ENCODE assay signal across 9 mouse cellular contexts in the genomic region with DNA sequence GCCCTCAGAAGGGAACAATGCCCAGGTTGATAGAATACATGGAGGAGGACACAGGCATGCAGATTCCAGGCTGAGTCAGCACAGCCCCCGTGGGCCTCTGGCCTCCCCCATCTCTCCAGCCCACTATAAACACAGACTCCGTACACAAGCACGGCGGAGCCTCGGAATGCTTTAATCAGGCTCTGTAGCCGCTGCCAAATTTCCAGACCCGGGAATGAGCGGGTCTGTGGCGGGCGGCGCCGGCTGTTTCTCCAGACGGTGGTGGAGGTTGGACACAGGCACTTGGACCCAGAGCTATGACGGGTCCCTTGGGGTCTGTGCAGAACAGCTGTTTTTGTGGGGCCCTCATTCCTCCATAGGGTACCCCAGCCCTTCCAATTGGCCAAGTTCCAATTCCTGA. TPM values are rescaled to one million over a fixed set of nuclear protein-coding genes. Genes with fewer than 3 reads are reported as not detected.
A peak's percentile ranks its signal among the peaks of the same experiment; 100 is the strongest.
DNase-seq lines count a peak whose midpoint lies in the region; ATAC-seq and TF ChIP-seq lines count a peak whose summit lies in the region.
"Had no signal": no experiment of that assay in that cellular context is flagged by ENCODE, and none has a peak within 500 bp of the region (broad histone marks: within the 10 kb centered on the region; RNA-seq: fewer than 3 reads in every experiment).

No protein-coding gene starts in this region.

- 82% methylated on average over 14 of the region's 14 CpGs for WGBS in forebrain, embryonic 12.5 days
- 87% methylated on average over 14 of the region's 14 CpGs for WGBS in forebrain, embryonic 10.5 days
- 55% methylated on average over 14 of the region's 14 CpGs for WGBS in midbrain, embryonic 16.5 days

- no peaks in the 10 kb centered on the region for H3K27me3 ChIP-seq in forebrain, embryonic 12.5 days
- H3K27me3 ChIP-seq in forebrain, embryonic 10.5 days (ENCODE audit: poor library complexity, severe bottlenecking) = no peaks in the 10 kb centered on the region
- no peaks in the 10 kb centered on the region for H3K27me3 ChIP-seq in midbrain, embryonic 16.5 days (ENCODE audit: control insufficient read depth, insufficient read depth, low read depth, low read length)
- H3K27me3 ChIP-seq: liver, embryonic 13.5 days had no signal

- no peak for TF ChIP-seq CTCF in layer of hippocampus, adult 2 months (conservative IDR thresholded peaks at IDR 0.05)

- H3K4me3 ChIP-seq in forebrain, embryonic 12.5 days (replicated peaks) = no peak overlapping the region
- H3K4me3 ChIP-seq in forebrain, embryonic 10.5 days = no peak overlapping the region
- H3K4me3 ChIP-seq in layer of hippocampus, adult 2 months = no peak overlapping the region
- H3K4me3 ChIP-seq in midbrain, embryonic 16.5 days (ENCODE audit: low read depth, low read length) = no peak overlapping the region
- H3K4me3 ChIP-seq: liver, embryonic 13.5 days had no signal

- no peak for ATAC-seq in forebrain, embryonic 12.5 days (ENCODE audit: low FRiP score)
- ATAC-seq in midbrain, embryonic 16.5 days = no peak

- peaks cover 34% of the 10 kb centered on the region for H3K4me1 ChIP-seq in forebrain, embryonic 12.5 days
- H3K4me1 ChIP-seq in forebrain, embryonic 10.5 days = peaks cover 47% of the 10 kb centered on the region
- peaks cover 16% of the 10 kb centered on the region for H3K4me1 ChIP-seq in midbrain, embryonic 16.5 days (ENCODE audit: control insufficient read depth, insufficient read depth, low read length)

- H3K9ac ChIP-seq in forebrain, embryonic 12.5 days = peak overlapping the region; percentile 17; the same call in 1 of the 2 replicates
- H3K9ac ChIP-seq in midbrain, embryonic 16.5 days (ENCODE audit: low read depth, low read length) = no peak overlapping the region

- no peak for DNase-seq in forebrain, embryonic 10.5 days (ENCODE audit: extremely low spot score, low spot score)
- peak; percentile 56 for DNase-seq in MN1 (ENCODE audit: low spot score)
- DNase-seq in frontal cortex, adult 2 months (ENCODE audit: extremely low spot score in 1 of 2, low spot score in 1 of 2) = peak; percentile 53 to 74
- DNase-seq in layer of hippocampus, adult 2 months (ENCODE audit: low spot score in 2 of 2) = peak; percentile 59 to 66
- peak; percentile 62 for DNase-seq in right cerebral cortex, postnatal 14 days
- no peak for DNase-seq in spleen, postnatal 10 days (ENCODE audit: low spot score in 2 of 2)
- DNase-seq: liver, embryonic 13.5 days had no signal

- no peak overlapping the region for H3K4me2 ChIP-seq in forebrain, embryonic 12.5 days
- no peak overlapping the region for H3K4me2 ChIP-seq in midbrain, embryonic 16.5 days (ENCODE audit: low read length)
- H3K4me2 ChIP-seq: liver, embryonic 13.5 days had no signal

- no peak overlapping the region for H3K27ac ChIP-seq in forebrain, embryonic 12.5 days
- H3K27ac ChIP-seq in forebrain, embryonic 10.5 days = no peak overlapping the region
- H3K27ac ChIP-seq in layer of hippocampus, adult 2 months = peak overlapping the region; percentile 96
- no peak overlapping the region for H3K27ac ChIP-seq in midbrain, embryonic 16.5 days (ENCODE audit: low read length)

- no peaks in the 10 kb centered on the region for H3K9me3 ChIP-seq in forebrain, embryonic 12.5 days
- no peaks in the 10 kb centered on the region for H3K9me3 ChIP-seq in forebrain, embryonic 10.5 days
- H3K9me3 ChIP-seq in midbrain, embryonic 16.5 days (replicated peaks; ENCODE audit: control insufficient read depth, low read length, poor library complexity, severe bottlenecking) = no peaks in the 10 kb centered on the region
- H3K9me3 ChIP-seq: liver, embryonic 13.5 days had no signal

- H3K36me3 ChIP-seq in forebrain, embryonic 12.5 days (replicated peaks) = peaks cover 5% of the 10 kb centered on the region; the same call in 1 of the 2 replicates
- H3K36me3 ChIP-seq in forebrain, embryonic 10.5 days (replicated peaks) = peaks cover 3% of the 10 kb centered on the region; the same call in 1 of the 2 replicates
- H3K36me3 ChIP-seq in midbrain, embryonic 16.5 days (ENCODE audit: control insufficient read depth, insufficient read depth, low read length) = no peaks in the 10 kb centered on the region; the same call in 1 of the 2 replicates
- H3K36me3 ChIP-seq: liver, embryonic 13.5 days had no signal

RNA-seq across cellular contexts. Expression of a gene that starts 20.4 kb away (rescaled TPM):
- polyA plus RNA-seq in forebrain, embryonic 12.5 days (2016; fragmentation: Nextera tagmentation; extraction: Ambion mirVana) = 18.3 and 22.0 TPM in 2 replicates
- 14.8 and 16.4 TPM in 2 replicates for polyA plus RNA-seq in forebrain, embryonic 10.5 days (2016; fragmentation: Nextera tagmentation; extraction: Ambion mirVana)
- 103 and 110 TPM in 2 replicates for polyA plus RNA-seq in frontal cortex, adult 2 months (2012; rRNA removed)
- 100 to 1,000 TPM; 191 to 208 TPM for total RNA-seq in layer of hippocampus, adult 2 months (2021)
- polyA plus RNA-seq in midbrain, embryonic 16.5 days (2015; fragmentation: Nextera tagmentation; extraction: Ambion mirVana) = 53.4 and 56.3 TPM in 2 replicates

RNA-seq across cellular contexts. Expression of a gene that starts 45.6 kb away (rescaled TPM):
- 0.08 and 0.34 TPM in 2 replicates for polyA plus RNA-seq in forebrain, embryonic 12.5 days (2016; fragmentation: Nextera tagmentation; extraction: Ambion mirVana)
- 0.19 and 0.38 TPM in 2 replicates for polyA plus RNA-seq in forebrain, embryonic 10.5 days (2016; fragmentation: Nextera tagmentation; extraction: Ambion mirVana)
- polyA plus RNA-seq in frontal cortex, adult 2 months (2012; rRNA removed) = 0.19 and 0.26 TPM in 2 replicates
- total RNA-seq in layer of hippocampus, adult 2 months (2021) = under 1 TPM; 0.29 to 0.56 TPM
- 0.36 and 0.47 TPM in 2 replicates for polyA plus RNA-seq in midbrain, embryonic 16.5 days (2015; fragmentation: Nextera tagmentation; extraction: Ambion mirVana)

RNA-seq across cellular contexts. Expression of a gene that starts 57.8 kb away (rescaled TPM):
- 18.3 and 18.6 TPM in 2 replicates for polyA plus RNA-seq in forebrain, embryonic 12.5 days (2016; fragmentation: Nextera tagmentation; extraction: Ambion mirVana)
- 19.9 and 20.2 TPM in 2 replicates for polyA plus RNA-seq in forebrain, embryonic 10.5 days (2016; fragmentation: Nextera tagmentation; extraction: Ambion mirVana)
- 59.4 and 59.6 TPM in 2 replicates for polyA plus RNA-seq in frontal cortex, adult 2 months (2012; rRNA removed)
- total RNA-seq in layer of hippocampus, adult 2 months (2021) = 10 to 100 TPM; 56.8 to 60.2 TPM
- polyA plus RNA-seq in midbrain, embryonic 16.5 days (2015; fragmentation: Nextera tagmentation; extraction: Ambion mirVana) = 31.0 and 32.4 TPM in 2 replicates

Comparison
In these comparisons a context has a peak if more than half of its experiments do, and no peak if none do; other contexts are left out.
1. DNase-seq: peak in MN1 (single experiment), frontal cortex, adult 2 months (2 of 2), layer of hippocampus, adult 2 months (2 of 2) and right cerebral cortex, postnatal 14 days (single experiment); none in forebrain, embryonic 10.5 days (single experiment) and spleen, postnatal 10 days (0 of 2).